Mouse (Mus musculus): ENCODE data around the gene Pitpnc1. TPM values are rescaled to one million over a fixed set of nuclear protein-coding genes. Genes with fewer than 3 reads are reported as not detected.

The Pitpnc1 gene
- 19.2 TPM for polyA plus RNA-seq (2014; fragmentation: Illumina TruSeq; extraction: RNeasy Lipid Tissue Mini Kit (QIAGEN cat#74804))

DNA sequence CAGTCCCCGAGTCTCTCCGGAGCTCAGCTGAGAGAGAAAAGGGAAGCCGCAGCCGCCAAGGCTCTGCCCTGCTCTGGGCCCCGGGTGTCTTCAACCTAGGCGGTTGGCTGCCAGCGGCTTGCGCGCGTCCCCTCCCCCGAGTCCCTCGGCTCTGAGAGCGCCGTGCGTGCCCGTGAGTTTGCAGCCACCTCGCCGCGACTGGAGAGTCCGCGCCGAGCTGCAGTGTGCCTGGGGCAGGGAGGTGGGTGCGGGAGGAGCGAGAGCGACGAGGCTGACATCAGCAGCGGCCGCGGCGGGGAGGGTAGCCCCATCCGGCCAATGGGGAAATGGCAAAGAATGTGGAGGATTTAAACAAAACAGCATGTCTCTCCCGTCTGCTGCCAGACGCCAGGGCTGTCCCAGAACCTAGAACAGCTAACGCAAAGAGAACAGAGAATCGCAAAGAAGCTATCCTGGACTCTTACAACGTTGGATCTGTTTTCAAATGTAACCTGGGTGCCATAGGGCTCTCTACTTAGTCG is at the start of gene Pitpnc1:
Gene Pitpnc1, minus strand, starts transcription at position 179 of the 521 bp plus-strand sequence.

DNA sequence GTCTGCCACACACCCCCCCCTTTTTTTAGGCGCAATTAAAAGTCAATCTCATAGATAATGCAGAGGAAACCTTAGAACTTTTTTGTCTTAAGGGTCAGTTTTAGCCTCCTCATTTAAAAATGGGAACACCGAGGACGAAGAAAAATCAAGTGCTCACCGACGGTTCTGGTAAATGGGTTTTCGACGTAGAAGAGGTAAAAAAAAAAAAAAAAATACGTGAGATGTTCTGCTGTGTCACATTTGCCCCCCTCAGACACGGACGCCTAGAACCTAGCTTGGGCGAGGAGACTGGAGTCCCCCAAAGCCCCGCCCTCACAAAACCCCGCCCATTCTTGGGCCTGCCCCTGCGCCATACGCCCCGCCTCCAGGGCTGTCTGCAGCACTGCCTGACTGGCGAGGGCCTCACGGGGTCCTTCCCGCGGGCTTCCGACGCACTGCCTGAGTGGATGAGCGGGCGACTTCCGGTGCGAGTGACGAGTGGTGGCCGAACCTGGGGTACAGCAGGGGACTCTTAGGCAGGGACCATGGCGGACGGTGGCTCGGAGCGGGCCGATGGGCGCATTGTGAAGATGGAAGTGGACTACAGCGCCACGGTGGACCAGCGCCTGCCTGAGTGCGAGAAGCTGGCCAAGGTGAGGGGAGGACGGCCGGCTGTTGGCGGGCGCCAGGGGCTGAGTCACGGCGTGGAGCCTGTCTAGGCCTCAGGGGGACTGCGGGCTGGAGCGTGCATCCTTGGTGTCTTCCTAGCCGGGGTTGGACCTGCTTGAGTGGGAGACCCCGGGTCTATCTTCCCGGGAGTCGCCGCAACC is 8.8 kb upstream of the Pitpnc1 start, which contains the start of gene Psmd12:
Gene Psmd12, plus strand, starts transcription at position 432 of the 809 bp plus-strand sequence.

GRCm38 (mm10) chr11:107188565-107189552 is 281.6 kb downstream of the Pitpnc1 start, which contains the start of gene Nol11:
TSS of gene Nol11 (minus strand) at chr11:107189381.

Other genes starting within 250 kb of the Pitpnc1 start
- 224 TPM for gene Psmd12, start 8.8 kb upstream of the Pitpnc1 start, polyA plus RNA-seq (2014; fragmentation: Illumina TruSeq; extraction: RNeasy Lipid Tissue Mini Kit (QIAGEN cat#74804))
- gene Helz, start 77.2 kb upstream of the Pitpnc1 start, polyA plus RNA-seq (2014; fragmentation: Illumina TruSeq; extraction: RNeasy Lipid Tissue Mini Kit (QIAGEN cat#74804)) = 21.0 TPM
- gene Cacng1, start 245.8 kb upstream of the Pitpnc1 start, polyA plus RNA-seq (2014; fragmentation: Illumina TruSeq; extraction: RNeasy Lipid Tissue Mini Kit (QIAGEN cat#74804)) = not detected

Measured in ovary, adult 10 weeks (tissue).